Mouse (Mus musculus): ENCODE measurements at regions not wholly inside any gene's neighbourhood (a gene's known extent, or its start where the extent isn't known, plus 50 kb on each side); places are given as distances from the start of the nearest gene placed in this dataset.

DNA sequence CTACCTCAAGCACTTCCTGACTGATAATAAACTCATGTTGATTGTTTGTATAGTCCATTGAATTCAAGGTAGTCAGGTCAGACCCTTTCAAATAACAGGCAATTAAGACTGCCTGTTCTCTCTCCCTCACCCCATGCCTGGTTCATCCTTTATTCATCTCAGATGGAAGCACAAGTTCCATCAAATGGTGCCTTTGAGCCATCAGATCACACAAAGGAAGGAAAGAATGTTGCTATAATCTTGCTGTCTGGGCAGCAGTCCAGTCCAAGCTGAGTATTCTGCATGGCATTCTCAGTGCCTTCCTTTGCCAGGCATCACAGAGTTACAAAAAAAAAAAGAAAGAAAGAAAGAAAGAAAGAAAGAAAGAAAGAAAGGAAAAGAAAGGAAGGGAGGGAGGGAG lies 163.7 kb upstream of the Spaca1 start:
- TF ChIP-seq POU5F1 (IDR thresholded peaks at IDR 0.05; ENCODE audit: borderline replicate concordance, low read length) (no peak), NANOG (IDR thresholded peaks at IDR 0.05; ENCODE audit: borderline replicate concordance, low read length) (no peak), CTCF (conservative IDR thresholded peaks at IDR 0.05; ENCODE audit: low read length) (no peak)
- peaks cover 13% of the 10 kb centered on the region for H3K9me3 ChIP-seq (ENCODE audit: low read length)
- H3K36me3 ChIP-seq (ENCODE audit: insufficient read depth, low read length), result no peaks in the 10 kb centered on the region
- no peaks in the 10 kb centered on the region for H3K4me1 ChIP-seq (replicated peaks; ENCODE audit: low read depth, low read length)
- no peaks in the 10 kb centered on the region for H3K27me3 ChIP-seq (ENCODE audit: insufficient read depth, low read length)
- H3K4me3 ChIP-seq (replicated peaks; ENCODE audit: low read length), result no peak overlapping the region

DNA sequence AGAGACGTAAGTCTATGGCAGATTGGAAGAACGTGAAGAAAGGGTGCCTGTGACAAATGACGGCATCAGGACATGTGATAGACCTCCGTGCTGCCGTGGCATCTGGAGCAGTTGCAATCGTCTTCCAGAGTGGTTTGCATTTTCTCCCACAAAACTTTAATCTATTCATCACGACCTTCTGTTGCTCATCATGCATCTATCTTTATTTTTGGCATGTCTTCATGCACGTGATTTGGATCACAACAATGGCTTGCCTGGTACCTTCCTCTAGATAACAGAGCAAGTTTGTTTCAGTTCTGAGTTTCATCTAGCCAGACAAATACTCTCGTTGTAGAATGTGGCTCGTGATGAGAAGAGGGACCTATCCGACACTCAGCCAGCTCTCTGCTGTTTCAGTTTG lies 164.4 kb upstream of the Spaca1 start:
- Histone ChIP-seq H3K27me3 (ENCODE audit: insufficient read depth, low read length) (no peaks in the 10 kb centered on the region), H3K9me3 (ENCODE audit: low read length) (peaks cover 11% of the 10 kb centered on the region), H3K36me3 (ENCODE audit: insufficient read depth, low read length) (no peaks in the 10 kb centered on the region), H3K4me1 (replicated peaks; ENCODE audit: low read depth, low read length) (no peaks in the 10 kb centered on the region), H3K4me3 (replicated peaks; ENCODE audit: low read length) (no peak overlapping the region)
- TF ChIP-seq CTCF (conservative IDR thresholded peaks at IDR 0.05; ENCODE audit: low read length) (no peak), NANOG (IDR thresholded peaks at IDR 0.05; ENCODE audit: borderline replicate concordance, low read length) (no peak), POU5F1 (IDR thresholded peaks at IDR 0.05; ENCODE audit: borderline replicate concordance, low read length) (no peak)

DNA sequence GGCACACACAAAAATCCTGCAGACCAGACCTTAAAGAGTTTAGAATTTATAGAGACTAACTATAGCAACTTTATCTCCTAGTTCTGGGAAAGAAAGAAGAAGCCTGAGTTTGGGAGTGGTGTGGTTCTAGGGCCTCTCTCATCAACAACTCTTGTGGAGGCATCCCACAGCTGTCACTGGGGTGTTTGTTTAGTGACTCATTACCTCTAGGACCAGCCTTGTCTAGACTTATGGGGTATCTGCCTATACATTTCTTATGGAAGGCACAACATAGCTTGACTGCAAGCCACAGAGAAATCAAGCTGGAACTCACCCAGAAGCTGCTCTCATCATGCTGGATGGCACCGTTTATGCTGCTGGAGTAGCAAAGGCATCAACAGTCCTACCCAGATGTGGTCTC lies 171.9 kb upstream of the Spaca1 start:
- Histone ChIP-seq H3K4me3 (replicated peaks; ENCODE audit: low read length) (no peak overlapping the region), H3K4me1 (replicated peaks; ENCODE audit: low read depth, low read length) (no peaks in the 10 kb centered on the region), H3K36me3 (ENCODE audit: insufficient read depth, low read length) (no peaks in the 10 kb centered on the region), H3K9me3 (ENCODE audit: low read length) (peaks cover 3% of the 10 kb centered on the region; the same call in 1 of the 2 replicates), H3K27me3 (ENCODE audit: insufficient read depth, low read length) (no peaks in the 10 kb centered on the region)
- TF ChIP-seq CTCF (conservative IDR thresholded peaks at IDR 0.05; ENCODE audit: low read length) (no peak), NANOG (IDR thresholded peaks at IDR 0.05; ENCODE audit: borderline replicate concordance, low read length) (no peak), POU5F1 (IDR thresholded peaks at IDR 0.05; ENCODE audit: borderline replicate concordance, low read length) (no peak)

DNA sequence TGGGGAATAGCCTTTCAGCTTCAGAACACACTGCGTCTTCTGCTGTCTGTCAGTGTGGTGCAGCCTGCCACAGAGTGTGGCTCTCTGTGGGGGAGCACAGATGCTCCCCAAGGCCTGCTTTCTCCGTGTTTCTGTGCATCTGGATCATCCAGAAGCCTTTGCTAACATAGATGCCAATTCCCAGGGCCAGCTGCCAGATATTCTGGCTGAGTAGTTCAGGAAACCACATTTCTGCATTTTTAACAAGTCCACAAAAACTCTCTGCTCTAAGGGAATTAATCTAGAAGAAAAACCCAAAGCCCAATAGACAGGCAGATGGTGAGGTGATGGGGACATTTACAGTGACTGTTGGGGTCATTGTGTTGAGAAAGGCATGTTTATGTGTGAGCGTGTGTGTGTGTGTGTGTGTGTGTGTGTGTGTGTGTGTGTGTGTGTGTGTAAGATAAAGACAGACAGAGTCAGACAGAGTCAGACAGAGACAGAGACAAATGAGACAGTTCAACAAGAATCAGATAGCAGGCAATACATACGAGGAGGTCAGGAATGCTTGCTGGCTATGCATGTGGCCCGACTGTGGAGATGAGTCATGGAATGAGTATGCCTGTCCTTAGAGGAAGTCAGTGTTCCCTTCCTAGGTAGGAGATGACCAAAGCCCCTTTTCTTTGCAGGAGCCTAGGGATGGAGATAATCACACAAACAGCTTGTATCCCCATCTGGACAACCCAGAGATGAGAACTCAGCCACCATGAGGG lies 176.3 kb upstream of the Spaca1 start:
- Histone ChIP-seq H3K4me3 (replicated peaks; ENCODE audit: low read length) (no peak overlapping the region), H3K36me3 (ENCODE audit: insufficient read depth, low read length) (no peaks in the 10 kb centered on the region), H3K27me3 (ENCODE audit: insufficient read depth, low read length) (no peaks in the 10 kb centered on the region; the same call in 1 of the 2 replicates), H3K9me3 (ENCODE audit: low read length) (peaks cover 3% of the 10 kb centered on the region; the same call in 1 of the 2 replicates), H3K4me1 (replicated peaks; ENCODE audit: low read depth, low read length) (no peaks in the 10 kb centered on the region)
- TF ChIP-seq CTCF (conservative IDR thresholded peaks at IDR 0.05; ENCODE audit: low read length), result no peak
- TF ChIP-seq NANOG (IDR thresholded peaks at IDR 0.05; ENCODE audit: borderline replicate concordance, low read length), result no peak
- no peak for TF ChIP-seq POU5F1 (IDR thresholded peaks at IDR 0.05; ENCODE audit: borderline replicate concordance, low read length)

DNA sequence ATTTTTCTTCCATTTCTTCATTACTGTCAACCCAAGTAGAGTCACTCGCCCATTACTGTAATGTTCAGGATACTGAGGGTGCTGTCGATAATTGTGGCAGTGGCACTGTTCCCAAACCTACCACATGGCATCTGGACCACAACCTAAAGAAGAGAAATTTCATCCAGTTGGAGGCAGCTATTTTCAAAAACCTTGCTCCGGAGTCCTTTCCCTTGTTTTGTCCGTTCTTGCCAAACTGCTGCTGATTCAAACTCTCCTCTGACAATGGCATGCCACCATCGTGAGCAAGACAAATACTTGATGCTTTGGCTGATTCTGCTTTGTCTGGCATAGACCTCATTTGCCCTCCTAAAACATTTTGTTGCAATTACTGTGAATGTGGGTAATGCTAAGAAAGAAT lies 176.9 kb upstream of the Spaca1 start:
- H3K4me3 ChIP-seq (replicated peaks; ENCODE audit: low read length), result no peak overlapping the region
- no peaks in the 10 kb centered on the region for H3K36me3 ChIP-seq (ENCODE audit: insufficient read depth, low read length)
- H3K9me3 ChIP-seq (ENCODE audit: low read length), result peaks cover 3% of the 10 kb centered on the region; the same call in 1 of the 2 replicates
- no peaks in the 10 kb centered on the region for H3K4me1 ChIP-seq (replicated peaks; ENCODE audit: low read depth, low read length)
- H3K27me3 ChIP-seq (ENCODE audit: insufficient read depth, low read length), result no peaks in the 10 kb centered on the region; the same call in 1 of the 2 replicates
- TF ChIP-seq CTCF (conservative IDR thresholded peaks at IDR 0.05; ENCODE audit: low read length), result no peak
- TF ChIP-seq POU5F1 (IDR thresholded peaks at IDR 0.05; ENCODE audit: borderline replicate concordance, low read length), result no peak
- no peak for TF ChIP-seq NANOG (IDR thresholded peaks at IDR 0.05; ENCODE audit: borderline replicate concordance, low read length)

DNA sequence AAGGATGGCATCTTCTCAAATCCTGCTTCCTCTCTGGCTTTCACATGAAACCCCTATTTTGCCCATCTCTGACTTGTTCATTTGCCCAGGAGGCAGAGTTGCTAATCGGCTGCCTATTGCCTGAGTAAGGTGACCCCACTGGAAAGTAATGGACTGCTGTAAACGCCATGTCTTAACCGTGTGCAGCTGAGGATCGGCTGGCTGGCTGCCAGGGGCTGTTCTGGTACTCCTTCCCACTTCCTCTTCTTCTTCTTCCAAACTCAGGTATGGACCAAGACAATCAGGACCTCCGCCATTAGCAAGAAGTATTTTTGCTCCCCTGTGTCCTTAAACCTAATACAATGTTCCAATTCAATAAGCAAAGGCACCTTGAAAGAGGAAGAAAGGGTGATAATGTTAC lies 177.6 kb upstream of the Spaca1 start:
- H3K9me3 ChIP-seq (ENCODE audit: low read length), result peaks cover 3% of the 10 kb centered on the region; the same call in 1 of the 2 replicates
- TF ChIP-seq POU5F1 (IDR thresholded peaks at IDR 0.05; ENCODE audit: borderline replicate concordance, low read length) (no peak), CTCF (conservative IDR thresholded peaks at IDR 0.05; ENCODE audit: low read length) (no peak), NANOG (IDR thresholded peaks at IDR 0.05; ENCODE audit: borderline replicate concordance, low read length) (no peak)
- no peak overlapping the region for H3K4me3 ChIP-seq (replicated peaks; ENCODE audit: low read length)
- H3K27me3 ChIP-seq (ENCODE audit: insufficient read depth, low read length), result no peaks in the 10 kb centered on the region; the same call in 1 of the 2 replicates
- H3K36me3 ChIP-seq (ENCODE audit: insufficient read depth, low read length), result no peaks in the 10 kb centered on the region
- H3K4me1 ChIP-seq (replicated peaks; ENCODE audit: low read depth, low read length), result no peaks in the 10 kb centered on the region

DNA sequence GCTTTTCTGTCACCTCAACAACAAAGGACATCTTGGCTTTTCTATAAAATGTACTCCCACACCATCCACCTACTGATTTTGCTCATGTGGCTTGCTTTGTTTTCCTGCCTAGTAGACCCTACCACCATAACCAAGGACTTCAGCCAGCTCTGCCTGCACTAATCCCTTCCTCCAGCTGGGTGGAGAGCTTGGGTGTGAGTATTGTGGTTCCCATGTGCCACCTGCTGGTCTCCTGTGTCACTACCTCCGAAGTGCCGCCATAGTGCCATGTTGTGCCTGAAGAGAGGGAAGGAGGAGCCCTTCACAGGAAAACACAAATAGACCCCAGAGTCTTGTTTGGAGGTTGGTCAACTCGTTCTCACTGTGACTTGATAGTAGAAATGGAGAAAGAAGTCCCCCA lies 181.3 kb upstream of the Spaca1 start:
- H3K4me3 ChIP-seq (replicated peaks; ENCODE audit: low read length), result no peak overlapping the region
- H3K27me3 ChIP-seq (ENCODE audit: insufficient read depth, low read length), result no peaks in the 10 kb centered on the region; the same call in 1 of the 2 replicates
- no peaks in the 10 kb centered on the region for H3K36me3 ChIP-seq (ENCODE audit: insufficient read depth, low read length)
- H3K4me1 ChIP-seq (replicated peaks; ENCODE audit: low read depth, low read length), result no peaks in the 10 kb centered on the region; the same call in 1 of the 2 replicates
- no peaks in the 10 kb centered on the region for H3K9me3 ChIP-seq (ENCODE audit: low read length)
- TF ChIP-seq CTCF (conservative IDR thresholded peaks at IDR 0.05; ENCODE audit: low read length) (peak; percentile 49), POU5F1 (IDR thresholded peaks at IDR 0.05; ENCODE audit: borderline replicate concordance, low read length) (no peak)

DNA sequence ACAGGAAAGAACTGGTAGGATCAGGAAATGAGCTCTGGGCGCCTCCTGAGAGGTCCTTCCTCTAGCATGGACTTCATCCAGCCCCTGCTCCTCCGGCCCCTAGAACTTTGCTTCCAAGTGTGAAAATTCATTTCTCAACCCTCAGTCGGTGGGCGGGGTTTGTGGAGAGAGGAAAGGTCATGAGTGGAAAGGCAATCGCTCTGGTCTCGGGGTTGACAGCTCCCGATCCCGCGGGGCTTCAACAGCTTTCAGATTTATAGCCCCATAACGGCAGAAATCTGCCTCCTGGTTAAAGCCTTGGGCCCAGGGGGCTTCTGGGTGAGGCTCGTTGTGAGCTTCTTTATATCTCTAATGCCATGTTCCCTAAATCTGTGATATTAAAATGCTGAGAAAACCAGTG lies 184.2 kb upstream of the Spaca1 start:
- no peaks in the 10 kb centered on the region for H3K9me3 ChIP-seq (ENCODE audit: low read length)
- H3K36me3 ChIP-seq (ENCODE audit: insufficient read depth, low read length), result no peaks in the 10 kb centered on the region
- H3K27me3 ChIP-seq (ENCODE audit: insufficient read depth, low read length), result no peaks in the 10 kb centered on the region; the same call in 1 of the 2 replicates
- no peaks in the 10 kb centered on the region; the same call in 1 of the 2 replicates for H3K4me1 ChIP-seq (replicated peaks; ENCODE audit: low read depth, low read length)
- no peak overlapping the region for H3K4me3 ChIP-seq (replicated peaks; ENCODE audit: low read length)
- no peak for TF ChIP-seq CTCF (conservative IDR thresholded peaks at IDR 0.05; ENCODE audit: low read length)
- TF ChIP-seq NANOG (IDR thresholded peaks at IDR 0.05; ENCODE audit: borderline replicate concordance, low read length), result no peak
- TF ChIP-seq POU5F1 (IDR thresholded peaks at IDR 0.05; ENCODE audit: borderline replicate concordance, low read length), result no peak
